Mouse (Mus musculus) mature B cell (primary cell): ENCODE data around the gene Ugt1a9.
"Not testable (repeated sequence)": the region's sequence is repeated elsewhere in the genome, so short reads cannot be mapped to it uniquely, and the experiment has no call there.

Experiments
- in situ Hi-C: fragments of 300-500 bp; cut with MboI; formaldehyde crosslinking; loops from 2 replicates; pipeline ENCODE4 v1.14.3; 2019

Ugt1a9 gene

GRCm38 (mm10) chr1:88109027-88109557 is 38.5 kb downstream of the Ugt1a9 start:
- in situ Hi-C loops: not testable (repeated sequence)

- in situ Hi-C loops: not testable (repeated sequence)
Observed at GRCm38 (mm10) chr1:88109604-88110003, 39.0 kb downstream of the Ugt1a9 start.

- in situ Hi-C loops: not testable (repeated sequence)
Observed at GRCm38 (mm10) chr1:88112769-88113168, 42.2 kb downstream of the Ugt1a9 start.

- in situ Hi-C loops: not testable (repeated sequence)
Observed at GRCm38 (mm10) chr1:88120550-88120949, 50.0 kb downstream of the Ugt1a9 start.

- in situ Hi-C loops: not testable (repeated sequence)
Observed at GRCm38 (mm10) chr1:88121521-88121920, 50.9 kb downstream of the Ugt1a9 start.

- in situ Hi-C loops: not testable (repeated sequence)
Observed at GRCm38 (mm10) chr1:88125827-88126360, 55.3 kb downstream of the Ugt1a9 start.

GRCm38 (mm10) chr1:88129091-88129490 is 58.5 kb downstream of the Ugt1a9 start:
- in situ Hi-C loops: not testable (repeated sequence)

- in situ Hi-C loops: not testable (repeated sequence)
Observed at GRCm38 (mm10) chr1:88130223-88130622, 59.6 kb downstream of the Ugt1a9 start.

GRCm38 (mm10) chr1:88133908-88134456 is 63.4 kb downstream of the Ugt1a9 start:
- in situ Hi-C loops: no loop called here

- in situ Hi-C loops: not testable (repeated sequence)
Observed at GRCm38 (mm10) chr1:88134457-88135011, 63.9 kb downstream of the Ugt1a9 start, which contains the start of gene Ugt1a6a. Gene Ugt1a6a (plus strand): TSS chr1:88134809.

- in situ Hi-C loops: not testable (repeated sequence)
Observed at GRCm38 (mm10) chr1:88135229-88135904, 64.8 kb downstream of the Ugt1a9 start.

- in situ Hi-C loops: no loop called here
Observed at GRCm38 (mm10) chr1:88136646-88137045, 66.0 kb downstream of the Ugt1a9 start.

- in situ Hi-C loops: no loop called here
Observed at GRCm38 (mm10) chr1:88137264-88137663, 66.7 kb downstream of the Ugt1a9 start.

- in situ Hi-C loops: no loop called here
Observed at GRCm38 (mm10) chr1:88138145-88138544, 67.5 kb downstream of the Ugt1a9 start.

- in situ Hi-C loops: not testable (repeated sequence)
Observed at GRCm38 (mm10) chr1:88140492-88140891, 69.9 kb downstream of the Ugt1a9 start.

GRCm38 (mm10) chr1:88143966-88144675 is 73.5 kb downstream of the Ugt1a9 start:
- in situ Hi-C loops: not testable (repeated sequence)

GRCm38 (mm10) chr1:88145278-88145677 is 74.7 kb downstream of the Ugt1a9 start:
- in situ Hi-C loops: not testable (repeated sequence)

GRCm38 (mm10) chr1:88150133-88150532 is 79.5 kb downstream of the Ugt1a9 start:
- in situ Hi-C loops: not testable (repeated sequence)

GRCm38 (mm10) chr1:88158430-88158829 is 87.8 kb downstream of the Ugt1a9 start:
- in situ Hi-C loops: no loop called here

- in situ Hi-C loops: no loop called here
Observed at GRCm38 (mm10) chr1:88165711-88166110, 95.1 kb downstream of the Ugt1a9 start, which contains the start of gene Ugt1a5. Gene Ugt1a5 (plus strand): TSS chr1:88166012.

- in situ Hi-C loops: not testable (repeated sequence)
Observed at GRCm38 (mm10) chr1:88172190-88172589, 101.6 kb downstream of the Ugt1a9 start.

GRCm38 (mm10) chr1:88179657-88180056 is 109.1 kb downstream of the Ugt1a9 start:
- in situ Hi-C loops: no loop called here
